Mouse (Mus musculus): Measurements from ENCODE around the gene Dnah6. TPM values are rescaled to one million over a fixed set of nuclear protein-coding genes. Genes with fewer than 3 reads are reported as not detected.

Gene Dnah6
- total and polyA plus RNA-seq, 2 experiments from 2014 or later = 0.12 TPM; not detected in 1

GRCm38 (mm10) chr6:73211602-73212001 is 9.8 kb downstream of the Dnah6 start:
- Histone ChIP-seq H3K4me1 (ENCODE audit: control insufficient read depth, insufficient read depth) (no peaks in the 10 kb centered on the region), H3K4me3 (ENCODE audit: low read depth, low read length) (no peak overlapping the region), H3K36me3 (replicated peaks; ENCODE audit: control insufficient read depth, insufficient read depth, low read length) (no peaks in the 10 kb centered on the region), H3K9me3 (replicated peaks; ENCODE audit: control insufficient read depth, low read length) (no peaks in the 10 kb centered on the region), H3K27ac (ENCODE audit: low read depth) (no peak overlapping the region), H3K27me3 (ENCODE audit: control insufficient read depth, insufficient read depth, low read length) (no peaks in the 10 kb centered on the region), H3K9ac (replicated peaks; ENCODE audit: low read depth, low read length) (no peak overlapping the region), H3K4me2 (ENCODE audit: low read depth, low read length) (no peak overlapping the region)
- no peak for ATAC-seq (ENCODE audit: insufficient read depth, low read depth)
- TF ChIP-seq CTCF (IDR thresholded peaks at IDR 0.05; ENCODE audit: low read depth) (no peak), EP300 (IDR thresholded peaks at IDR 0.05; ENCODE audit: low read depth) (no peak)
- DNase-seq (ENCODE audit: low spot score) = no peak

GRCm38 (mm10) chr6:73211036-73211435 is 10.4 kb downstream of the Dnah6 start:
- 75% methylated on average over 3 of the region's 3 CpGs for WGBS
- H3K9me3 ChIP-seq (replicated peaks; ENCODE audit: control insufficient read depth, low read length) = no peaks in the 10 kb centered on the region
- DNase-seq (ENCODE audit: low spot score) (no peak), ATAC-seq (ENCODE audit: insufficient read depth, low read depth) (no peak)
- no peaks in the 10 kb centered on the region for H3K36me3 ChIP-seq (replicated peaks; ENCODE audit: control insufficient read depth, insufficient read depth, low read length)
- H3K4me3 ChIP-seq (ENCODE audit: low read depth, low read length) = no peak overlapping the region
- H3K27me3 ChIP-seq (ENCODE audit: control insufficient read depth, insufficient read depth, low read length) = no peaks in the 10 kb centered on the region
- no peak overlapping the region for H3K27ac ChIP-seq (ENCODE audit: low read depth)
- no peaks in the 10 kb centered on the region for H3K4me1 ChIP-seq (ENCODE audit: control insufficient read depth, insufficient read depth)
- H3K4me2 ChIP-seq (ENCODE audit: low read depth, low read length) = no peak overlapping the region
- no peak overlapping the region for H3K9ac ChIP-seq (replicated peaks; ENCODE audit: low read depth, low read length)
- no peak for TF ChIP-seq EP300 (IDR thresholded peaks at IDR 0.05; ENCODE audit: low read depth)
- TF ChIP-seq CTCF (IDR thresholded peaks at IDR 0.05; ENCODE audit: low read depth) = no peak

- DNase-seq (ENCODE audit: low spot score) (no peak), ATAC-seq (ENCODE audit: insufficient read depth, low read depth) (no peak)
- WGBS = 73% methylated on average over 4 of the region's 4 CpGs
- Histone ChIP-seq H3K27me3 (ENCODE audit: control insufficient read depth, insufficient read depth, low read length) (no peaks in the 10 kb centered on the region), H3K9me3 (replicated peaks; ENCODE audit: control insufficient read depth, low read length) (no peaks in the 10 kb centered on the region), H3K4me2 (ENCODE audit: low read depth, low read length) (no peak overlapping the region), H3K4me1 (ENCODE audit: control insufficient read depth, insufficient read depth) (no peaks in the 10 kb centered on the region), H3K27ac (ENCODE audit: low read depth) (no peak overlapping the region), H3K4me3 (ENCODE audit: low read depth, low read length) (no peak overlapping the region), H3K36me3 (replicated peaks; ENCODE audit: control insufficient read depth, insufficient read depth, low read length) (no peaks in the 10 kb centered on the region), H3K9ac (replicated peaks; ENCODE audit: low read depth, low read length) (no peak overlapping the region)
- no peak for TF ChIP-seq EP300 (IDR thresholded peaks at IDR 0.05; ENCODE audit: low read depth)
- no peak for TF ChIP-seq CTCF (IDR thresholded peaks at IDR 0.05; ENCODE audit: low read depth)
These were observed 10.9 kb downstream of the Dnah6 start for GRCm38 (mm10) chr6:73210445-73210972.

DNA sequence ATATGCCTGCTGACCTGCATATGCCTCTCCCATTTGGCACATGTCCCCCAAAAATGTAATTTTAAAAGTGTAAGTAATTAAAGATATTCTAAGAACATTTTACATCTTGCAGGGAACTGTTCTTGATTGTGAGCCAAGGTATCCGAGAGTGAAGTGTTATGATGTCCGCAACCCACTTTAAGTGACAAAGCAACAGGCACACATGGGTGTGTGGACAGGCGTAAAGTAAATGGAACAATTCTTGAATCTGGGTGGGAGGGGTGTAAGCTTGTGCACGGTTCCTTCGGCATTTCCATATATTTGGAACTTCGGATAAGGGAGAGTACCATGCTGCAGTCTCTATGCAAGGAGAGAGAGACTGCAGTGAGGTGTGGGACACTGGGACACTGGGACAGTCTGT is 11.9 kb downstream of the Dnah6 start:
- no peak for DNase-seq (ENCODE audit: low spot score)
- WGBS = 71% methylated on average over 6 of the region's 6 CpGs
- H3K9me3 ChIP-seq (replicated peaks; ENCODE audit: control insufficient read depth, low read length) = no peaks in the 10 kb centered on the region

GRCm38 (mm10) chr6:73204937-73205336 is 16.5 kb downstream of the Dnah6 start:
- 40% methylated on average over 4 of the region's 4 CpGs for WGBS

More for the DNA sequence above, 11.9 kb downstream of the Dnah6 start:
- H3K4me1 ChIP-seq (ENCODE audit: control insufficient read depth, insufficient read depth) = no peaks in the 10 kb centered on the region
- H3K9ac ChIP-seq (replicated peaks; ENCODE audit: low read depth, low read length) = no peak overlapping the region
- no peaks in the 10 kb centered on the region for H3K27me3 ChIP-seq (ENCODE audit: control insufficient read depth, insufficient read depth, low read length)
- H3K4me2 ChIP-seq (ENCODE audit: low read depth, low read length) = no peak overlapping the region
- ATAC-seq (ENCODE audit: insufficient read depth, low read depth) = no peak
- no peak overlapping the region for H3K27ac ChIP-seq (ENCODE audit: low read depth)
- TF ChIP-seq EP300 (IDR thresholded peaks at IDR 0.05; ENCODE audit: low read depth) (no peak), CTCF (IDR thresholded peaks at IDR 0.05; ENCODE audit: low read depth) (no peak)
- no peak overlapping the region for H3K4me3 ChIP-seq (ENCODE audit: low read depth, low read length)
- H3K36me3 ChIP-seq (replicated peaks; ENCODE audit: control insufficient read depth, insufficient read depth, low read length) = no peaks in the 10 kb centered on the region

GRCm38 (mm10) chr6:73203724-73204123 is 17.7 kb downstream of the Dnah6 start:
- DNase-seq (ENCODE audit: low spot score) (no peak), ATAC-seq (ENCODE audit: insufficient read depth, low read depth) (no peak)
- H3K4me2 ChIP-seq (ENCODE audit: low read depth, low read length) = no peak overlapping the region
- no peaks in the 10 kb centered on the region for H3K4me1 ChIP-seq (ENCODE audit: control insufficient read depth, insufficient read depth)
- H3K27me3 ChIP-seq (ENCODE audit: control insufficient read depth, insufficient read depth, low read length) = no peaks in the 10 kb centered on the region
- H3K36me3 ChIP-seq (replicated peaks; ENCODE audit: control insufficient read depth, insufficient read depth, low read length) = no peaks in the 10 kb centered on the region
- H3K4me3 ChIP-seq (ENCODE audit: low read depth, low read length) = no peak overlapping the region
- TF ChIP-seq CTCF (IDR thresholded peaks at IDR 0.05; ENCODE audit: low read depth) = no peak
- no peak for TF ChIP-seq EP300 (IDR thresholded peaks at IDR 0.05; ENCODE audit: low read depth)
- no peak overlapping the region for H3K27ac ChIP-seq (ENCODE audit: low read depth)
- no peak overlapping the region for H3K9ac ChIP-seq (replicated peaks; ENCODE audit: low read depth, low read length)
- H3K9me3 ChIP-seq (replicated peaks; ENCODE audit: control insufficient read depth, low read length) = no peaks in the 10 kb centered on the region
- WGBS = 56% methylated on average over 2 of the region's 2 CpGs

More at GRCm38 (mm10) chr6:73204937-73205336, 16.5 kb downstream of the Dnah6 start:
- Histone ChIP-seq H3K27me3 (ENCODE audit: control insufficient read depth, insufficient read depth, low read length) (no peaks in the 10 kb centered on the region), H3K27ac (ENCODE audit: low read depth) (no peak overlapping the region), H3K36me3 (replicated peaks; ENCODE audit: control insufficient read depth, insufficient read depth, low read length) (no peaks in the 10 kb centered on the region), H3K4me2 (ENCODE audit: low read depth, low read length) (no peak overlapping the region), H3K4me1 (ENCODE audit: control insufficient read depth, insufficient read depth) (no peaks in the 10 kb centered on the region), H3K9ac (replicated peaks; ENCODE audit: low read depth, low read length) (no peak overlapping the region), H3K9me3 (replicated peaks; ENCODE audit: control insufficient read depth, low read length) (no peaks in the 10 kb centered on the region), H3K4me3 (ENCODE audit: low read depth, low read length) (no peak overlapping the region)
- no peak for TF ChIP-seq EP300 (IDR thresholded peaks at IDR 0.05; ENCODE audit: low read depth)
- TF ChIP-seq CTCF (IDR thresholded peaks at IDR 0.05; ENCODE audit: low read depth) = peak; percentile 22; the same call in 1 of the 2 replicates
- ATAC-seq (ENCODE audit: insufficient read depth, low read depth) = no peak
- DNase-seq (ENCODE audit: low spot score) = no peak

Data from heart, postnatal 0 days (tissue).